Mouse (Mus musculus) urinary bladder, postnatal 14 days (tissue): ENCODE measurements around the gene Fam129b.

Experiments used
- DNase-seq: peaks from one replicate; pipeline ENCODE4 v3.0.0; 2021; ENCODE audit warnings: low spot score

Gene Fam129b

GRCm38 (mm10) chr2:32860799-32861198 is 15.1 kb upstream of the Fam129b start:
- DNase-seq = no peak

GRCm38 (mm10) chr2:32863317-32863716 is 12.6 kb upstream of the Fam129b start:
- no peak for DNase-seq

- DNase-seq = no peak
Observed at GRCm38 (mm10) chr2:32864755-32865154, 11.2 kb upstream of the Fam129b start.

- peak; percentile 74 for DNase-seq
Observed at GRCm38 (mm10) chr2:32867354-32867753, 8.6 kb upstream of the Fam129b start.

GRCm38 (mm10) chr2:32869721-32870274 is 6.1 kb upstream of the Fam129b start:
- peak; percentile 89 for DNase-seq

- peak; percentile 58 for DNase-seq
Observed at GRCm38 (mm10) chr2:32870275-32871100, 5.4 kb upstream of the Fam129b start.

- DNase-seq = peak; percentile 58
Observed at GRCm38 (mm10) chr2:32874070-32874469, 1.8 kb upstream of the Fam129b start.

- no peak for DNase-seq
Observed at GRCm38 (mm10) chr2:32874951-32875674, 801 bp upstream of the Fam129b start.

- DNase-seq = no peak
Observed at GRCm38 (mm10) chr2:32876490-32877302, 782 bp downstream of the Fam129b start.

- DNase-seq = no peak
Observed at GRCm38 (mm10) chr2:32877303-32877702, 1.4 kb downstream of the Fam129b start.

- DNase-seq = no peak
Observed at GRCm38 (mm10) chr2:32877761-32878393, 2.0 kb downstream of the Fam129b start.

GRCm38 (mm10) chr2:32878396-32878795 is 2.5 kb downstream of the Fam129b start:
- peak; percentile 83 for DNase-seq

GRCm38 (mm10) chr2:32879593-32879992 is 3.7 kb downstream of the Fam129b start:
- DNase-seq = no peak

- DNase-seq = no peak
Observed at GRCm38 (mm10) chr2:32881054-32881453, 5.1 kb downstream of the Fam129b start.

GRCm38 (mm10) chr2:32881723-32882122 is 5.8 kb downstream of the Fam129b start:
- peak; percentile 92 for DNase-seq

- DNase-seq = peak; percentile 50
Observed at GRCm38 (mm10) chr2:32882283-32883043, 6.5 kb downstream of the Fam129b start.

- DNase-seq = no peak
Observed at GRCm38 (mm10) chr2:32884745-32885144, 8.8 kb downstream of the Fam129b start.

- no peak for DNase-seq
Observed at GRCm38 (mm10) chr2:32888029-32888428, 12.1 kb downstream of the Fam129b start.

GRCm38 (mm10) chr2:32888551-32888950 is 12.6 kb downstream of the Fam129b start:
- DNase-seq = no peak

- DNase-seq = no peak
Observed at GRCm38 (mm10) chr2:32890280-32890679, 14.4 kb downstream of the Fam129b start.

- DNase-seq = no peak
Observed at GRCm38 (mm10) chr2:32891278-32891677, 15.4 kb downstream of the Fam129b start.
